Mouse (Mus musculus): ENCODE results near the gene Zap70. TPM values are rescaled to one million over a fixed set of nuclear protein-coding genes. Genes with fewer than 3 reads are reported as not detected.

Gene Zap70
- polyA plus RNA-seq, 1 experiment from 2014 or later = 0.41 TPM

DNA sequence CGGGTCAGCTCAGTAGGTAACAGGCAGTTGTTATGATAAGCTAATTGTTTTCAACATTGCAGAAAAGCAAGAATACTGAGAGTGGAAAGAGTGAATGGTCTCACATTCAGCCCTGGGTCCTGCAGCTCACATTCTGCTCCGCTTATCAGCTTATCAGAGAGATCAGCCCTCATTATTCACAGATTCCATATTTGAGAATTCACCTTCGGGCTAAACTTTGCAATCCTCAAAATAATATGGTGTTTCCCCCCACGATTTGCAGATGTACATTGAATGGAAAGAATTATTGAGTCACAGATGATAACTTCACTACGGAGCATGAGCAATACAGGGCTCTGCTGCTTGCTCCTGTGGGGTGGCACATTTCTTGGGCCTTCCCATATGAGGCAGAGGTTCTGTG is 7.2 kb downstream of the Zap70 start:
- DNase-seq (ENCODE audit: low spot score, missing footprints) (no peak), ATAC-seq (ENCODE audit: low FRiP score) (no peak)
- no peak overlapping the region for H3K9ac ChIP-seq (ENCODE audit: low read length)
- no peaks in the 10 kb centered on the region for H3K9me3 ChIP-seq (ENCODE audit: control insufficient read depth, low read length)
- peaks cover 9% of the 10 kb centered on the region; the same call in 1 of the 2 replicates for H3K27me3 ChIP-seq (ENCODE audit: control insufficient read depth, insufficient read depth, low read length)
- WGBS = 79% methylated on average over 5 of the region's 5 CpGs
- no peak overlapping the region for H3K27ac ChIP-seq (ENCODE audit: low read depth, low read length)
- no peaks in the 10 kb centered on the region for H3K4me1 ChIP-seq (ENCODE audit: control insufficient read depth, insufficient read depth, low read length)
- no peak overlapping the region for H3K4me3 ChIP-seq (ENCODE audit: low read depth, low read length)
- no peaks in the 10 kb centered on the region for H3K36me3 ChIP-seq (ENCODE audit: control insufficient read depth, insufficient read depth, low read length)
- no peak overlapping the region for H3K4me2 ChIP-seq

GRCm38 (mm10) chr1:36769951-36770350 is 8.4 kb downstream of the Zap70 start:
- Histone ChIP-seq H3K9me3 (ENCODE audit: control insufficient read depth, low read length) (no peaks in the 10 kb centered on the region), H3K9ac (ENCODE audit: low read length) (no peak overlapping the region), H3K4me1 (ENCODE audit: control insufficient read depth, insufficient read depth, low read length) (no peaks in the 10 kb centered on the region), H3K27me3 (ENCODE audit: control insufficient read depth, insufficient read depth, low read length) (peaks cover 9% of the 10 kb centered on the region; the same call in 1 of the 2 replicates), H3K4me2 (no peak overlapping the region), H3K36me3 (ENCODE audit: control insufficient read depth, insufficient read depth, low read length) (no peaks in the 10 kb centered on the region), H3K27ac (ENCODE audit: low read depth, low read length) (no peak overlapping the region), H3K4me3 (ENCODE audit: low read depth, low read length) (no peak overlapping the region)
- ATAC-seq (ENCODE audit: low FRiP score) (no peak), DNase-seq (ENCODE audit: low spot score, missing footprints) (no peak)
- WGBS = 91% methylated on average over 1 of the region's 1 CpGs

GRCm38 (mm10) chr1:36770998-36771397 is 9.4 kb downstream of the Zap70 start:
- Histone ChIP-seq H3K9ac (ENCODE audit: low read length) (no peak overlapping the region), H3K27ac (ENCODE audit: low read depth, low read length) (no peak overlapping the region)
- ATAC-seq (ENCODE audit: low FRiP score) = no peak

DNA sequence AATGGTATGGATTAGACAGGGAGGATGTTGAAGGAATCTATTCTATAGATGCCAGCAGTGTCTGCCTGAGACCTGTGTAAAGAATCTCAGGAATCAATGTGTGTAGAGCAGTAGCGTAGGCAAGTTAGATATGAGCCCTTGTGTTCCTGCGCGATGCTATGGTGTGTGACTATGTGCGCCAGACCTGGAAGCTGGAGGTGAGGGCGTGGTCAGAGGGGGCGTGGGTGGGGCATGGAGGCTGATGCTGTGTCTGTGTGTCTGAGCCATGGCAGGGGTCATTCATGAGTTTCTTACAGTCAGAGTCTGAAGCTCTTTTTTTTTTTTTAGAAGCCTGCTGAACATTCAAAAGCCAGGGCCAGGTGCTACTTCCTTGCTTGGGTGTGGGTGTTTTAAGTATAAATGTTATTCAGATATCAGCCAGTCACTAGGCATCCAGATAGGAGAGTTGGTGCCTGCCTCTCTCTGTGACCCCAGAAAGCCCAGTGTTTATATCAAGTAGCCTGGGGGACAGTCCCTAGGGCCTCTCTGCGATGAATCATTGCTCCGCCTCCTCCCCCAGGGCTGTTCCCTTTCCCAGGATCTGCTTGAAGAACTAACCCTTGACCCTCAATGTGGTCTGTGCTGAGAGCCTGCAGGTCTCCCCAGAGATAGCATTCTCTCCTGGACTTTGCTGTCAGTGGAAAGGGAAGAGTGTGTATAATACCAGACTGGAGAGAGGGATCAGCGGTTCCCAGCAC is 10.8 kb downstream of the Zap70 start:
- Histone ChIP-seq H3K9me3 (ENCODE audit: control insufficient read depth, low read length) (no peaks in the 10 kb centered on the region), H3K4me1 (ENCODE audit: control insufficient read depth, insufficient read depth, low read length) (no peaks in the 10 kb centered on the region), H3K36me3 (ENCODE audit: control insufficient read depth, insufficient read depth, low read length) (no peaks in the 10 kb centered on the region), H3K27me3 (ENCODE audit: control insufficient read depth, insufficient read depth, low read length) (peaks cover 9% of the 10 kb centered on the region; the same call in 1 of the 2 replicates), H3K9ac (ENCODE audit: low read length) (no peak overlapping the region), H3K4me2 (no peak overlapping the region), H3K27ac (ENCODE audit: low read depth, low read length) (no peak overlapping the region), H3K4me3 (ENCODE audit: low read depth, low read length) (no peak overlapping the region)
- DNase-seq (ENCODE audit: low spot score, missing footprints) (no peak), ATAC-seq (ENCODE audit: low FRiP score) (no peak)
- 89% methylated on average over 9 of the region's 9 CpGs for WGBS

More at GRCm38 (mm10) chr1:36770998-36771397, 9.4 kb downstream of the Zap70 start:
- Histone ChIP-seq H3K4me1 (ENCODE audit: control insufficient read depth, insufficient read depth, low read length) (no peaks in the 10 kb centered on the region), H3K36me3 (ENCODE audit: control insufficient read depth, insufficient read depth, low read length) (no peaks in the 10 kb centered on the region), H3K4me2 (peak overlapping the region; percentile 36), H3K27me3 (ENCODE audit: control insufficient read depth, insufficient read depth, low read length) (peaks cover 9% of the 10 kb centered on the region; the same call in 1 of the 2 replicates), H3K9me3 (ENCODE audit: control insufficient read depth, low read length) (no peaks in the 10 kb centered on the region), H3K4me3 (ENCODE audit: low read depth, low read length) (peak overlapping the region; percentile 19; the same call in 1 of the 2 replicates)
- DNase-seq (ENCODE audit: low spot score, missing footprints) = peak; percentile 83
- 9% methylated on average over 27 of the region's 27 CpGs for WGBS

DNA sequence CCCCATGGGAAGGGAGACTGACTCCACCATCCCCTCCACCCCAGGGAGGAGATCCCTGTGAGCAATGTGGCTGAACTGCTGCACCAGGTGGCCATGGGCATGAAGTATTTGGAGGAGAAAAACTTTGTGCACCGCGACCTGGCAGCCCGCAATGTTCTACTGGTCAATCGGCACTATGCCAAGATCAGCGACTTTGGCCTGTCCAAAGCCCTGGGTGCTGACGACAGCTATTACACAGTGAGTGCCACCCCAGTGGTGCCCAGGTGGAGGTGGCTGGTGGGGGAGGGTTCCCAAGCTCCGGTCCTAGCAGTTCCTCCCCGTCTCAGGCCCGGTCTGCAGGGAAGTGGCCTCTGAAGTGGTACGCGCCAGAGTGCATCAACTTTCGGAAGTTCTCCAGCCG is 19.2 kb downstream of the Zap70 start:
- DNase-seq (ENCODE audit: low spot score, missing footprints) (no peak), ATAC-seq (ENCODE audit: low FRiP score) (no peak)
- Histone ChIP-seq H3K27ac (ENCODE audit: low read depth, low read length) (no peak overlapping the region), H3K4me1 (ENCODE audit: control insufficient read depth, insufficient read depth, low read length) (no peaks in the 10 kb centered on the region; the same call in 1 of the 2 replicates), H3K9ac (ENCODE audit: low read length) (no peak overlapping the region), H3K27me3 (ENCODE audit: control insufficient read depth, insufficient read depth, low read length) (no peaks in the 10 kb centered on the region), H3K4me3 (ENCODE audit: low read depth, low read length) (no peak overlapping the region), H3K36me3 (ENCODE audit: control insufficient read depth, insufficient read depth, low read length) (no peaks in the 10 kb centered on the region), H3K4me2 (no peak overlapping the region), H3K9me3 (ENCODE audit: control insufficient read depth, low read length) (no peaks in the 10 kb centered on the region)
- 92% methylated on average over 13 of the region's 13 CpGs for WGBS

GRCm38 (mm10) chr1:36782476-36782875 is 20.9 kb downstream of the Zap70 start:
- Histone ChIP-seq H3K36me3 (ENCODE audit: control insufficient read depth, insufficient read depth, low read length) (no peaks in the 10 kb centered on the region), H3K4me3 (ENCODE audit: low read depth, low read length) (no peak overlapping the region), H3K4me2 (no peak overlapping the region), H3K27ac (ENCODE audit: low read depth, low read length) (no peak overlapping the region), H3K4me1 (ENCODE audit: control insufficient read depth, insufficient read depth, low read length) (no peaks in the 10 kb centered on the region; the same call in 1 of the 2 replicates), H3K9me3 (ENCODE audit: control insufficient read depth, low read length) (no peaks in the 10 kb centered on the region), H3K27me3 (ENCODE audit: control insufficient read depth, insufficient read depth, low read length) (no peaks in the 10 kb centered on the region), H3K9ac (ENCODE audit: low read length) (no peak overlapping the region)
- ATAC-seq (ENCODE audit: low FRiP score) (no peak), DNase-seq (ENCODE audit: low spot score, missing footprints) (no peak)
- WGBS = 83% methylated on average over 11 of the region's 11 CpGs

- peak overlapping the region; percentile 64 for H3K9ac ChIP-seq (ENCODE audit: low read length)
- peak; percentile 97 for DNase-seq (ENCODE audit: low spot score, missing footprints)
- no peak overlapping the region for H3K27ac ChIP-seq (ENCODE audit: low read depth, low read length)
- no peaks in the 10 kb centered on the region for H3K27me3 ChIP-seq (ENCODE audit: control insufficient read depth, insufficient read depth, low read length)
- no peaks in the 10 kb centered on the region for H3K36me3 ChIP-seq (ENCODE audit: control insufficient read depth, insufficient read depth, low read length)
- peak; percentile 73 for ATAC-seq (ENCODE audit: low FRiP score)
- 5% methylated on average over 20 of the region's 20 CpGs for whole genome bisulfite sequencing
- H3K4me2 ChIP-seq = peak overlapping the region; percentile 67
- H3K9me3 ChIP-seq (ENCODE audit: control insufficient read depth, low read length) = no peaks in the 10 kb centered on the region
- peak overlapping the region; percentile 31 for H3K4me3 ChIP-seq (ENCODE audit: low read depth, low read length)
- no peaks in the 10 kb centered on the region; the same call in 1 of the 2 replicates for H3K4me1 ChIP-seq (ENCODE audit: control insufficient read depth, insufficient read depth, low read length)
Observed at GRCm38 (mm10) chr1:36784365-36785134, 23.0 kb downstream of the Zap70 start.

DNA sequence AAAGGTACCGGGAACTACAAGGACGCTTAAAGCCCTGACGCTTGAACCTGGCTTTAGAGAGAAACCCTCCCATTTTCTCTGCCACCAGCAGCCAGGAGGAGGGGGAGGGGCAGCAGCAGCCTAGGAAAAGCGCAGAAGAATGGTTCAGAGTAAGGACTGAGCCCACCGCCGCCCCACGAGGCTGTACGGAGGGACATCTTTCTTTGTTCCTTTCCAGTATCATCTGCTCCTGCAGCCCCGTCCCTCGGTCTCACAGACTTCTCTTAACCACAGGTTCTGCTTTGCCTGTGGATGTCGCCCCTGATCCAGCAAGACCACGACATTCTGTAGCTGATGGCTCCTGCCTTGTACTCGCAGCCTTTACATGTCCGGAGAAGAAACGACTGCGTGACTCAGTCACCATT is 23.6 kb downstream of the Zap70 start:
- Histone ChIP-seq H3K36me3 (ENCODE audit: control insufficient read depth, insufficient read depth, low read length) (no peaks in the 10 kb centered on the region), H3K4me3 (ENCODE audit: low read depth, low read length) (peak overlapping the region; percentile 31), H3K4me2 (peak overlapping the region; percentile 67), H3K9me3 (ENCODE audit: control insufficient read depth, low read length) (no peaks in the 10 kb centered on the region), H3K27ac (ENCODE audit: low read depth, low read length) (no peak overlapping the region), H3K4me1 (ENCODE audit: control insufficient read depth, insufficient read depth, low read length) (no peaks in the 10 kb centered on the region; the same call in 1 of the 2 replicates), H3K27me3 (ENCODE audit: control insufficient read depth, insufficient read depth, low read length) (no peaks in the 10 kb centered on the region), H3K9ac (ENCODE audit: low read length) (peak overlapping the region; percentile 64)
- ATAC-seq (ENCODE audit: low FRiP score) = peak; percentile 58
- WGBS = 5% methylated on average over 16 of the region's 16 CpGs
- DNase-seq (ENCODE audit: low spot score, missing footprints) = peak; percentile 94

- ATAC-seq (ENCODE audit: low FRiP score) (no peak), DNase-seq (ENCODE audit: low spot score, missing footprints) (peak; percentile 91)
- no peak overlapping the region for H3K9ac ChIP-seq (ENCODE audit: low read length)
- no peak overlapping the region for H3K4me3 ChIP-seq (ENCODE audit: low read depth, low read length)
- H3K27ac ChIP-seq (ENCODE audit: low read depth, low read length) = no peak overlapping the region
- no peaks in the 10 kb centered on the region for H3K9me3 ChIP-seq (ENCODE audit: control insufficient read depth, low read length)
- no peaks in the 10 kb centered on the region; the same call in 1 of the 2 replicates for H3K4me1 ChIP-seq (ENCODE audit: control insufficient read depth, insufficient read depth, low read length)
- H3K36me3 ChIP-seq (ENCODE audit: control insufficient read depth, insufficient read depth, low read length) = peaks cover 4% of the 10 kb centered on the region; the same call in 1 of the 2 replicates
- H3K27me3 ChIP-seq (ENCODE audit: control insufficient read depth, insufficient read depth, low read length) = no peaks in the 10 kb centered on the region
- H3K4me2 ChIP-seq = no peak overlapping the region
- WGBS = 92% methylated on average over 7 of the region's 7 CpGs
Observed at GRCm38 (mm10) chr1:36786377-36786776, 24.8 kb downstream of the Zap70 start.
